Mouse (Mus musculus): ENCODE measurements around the gene Fuca2. TPM values are rescaled to one million over a fixed set of nuclear protein-coding genes. Genes with fewer than 3 reads are reported as not detected.
A peak's percentile ranks its signal among the peaks of the same experiment; 100 is the strongest.

Gene Fuca2
- polyA plus RNA-seq, 1 experiment from 2014 or later: 48.9 TPM

DNA sequence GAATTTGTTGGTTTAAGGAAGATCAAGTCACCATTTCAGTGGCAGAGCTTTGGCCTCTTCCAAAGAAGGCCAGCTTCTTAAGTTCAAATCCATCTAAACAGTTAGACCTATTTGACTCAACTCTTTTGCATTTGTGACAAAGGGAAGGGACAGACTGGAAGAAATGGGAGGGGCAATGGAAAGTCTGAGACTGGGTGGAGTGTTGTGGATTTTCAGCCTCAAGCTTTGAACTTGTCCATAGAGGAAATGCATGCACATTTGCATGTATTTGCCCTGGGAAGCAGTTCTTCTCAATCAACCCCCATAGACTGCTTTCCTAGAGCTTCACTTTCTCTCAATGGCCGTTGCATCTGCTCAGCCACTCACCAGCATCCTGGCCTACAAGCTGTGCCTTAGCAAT is 55.0 kb downstream of the Fuca2 start:
- no peak for TF ChIP-seq CTCF (IDR thresholded peaks at IDR 0.05; ENCODE audit: low read depth)
- DNase-seq: no peak
- Histone ChIP-seq H3K36me3 (ENCODE audit: insufficient read depth) (peaks cover 4% of the 10 kb centered on the region; the same call in 1 of the 2 replicates), H3K27ac (ENCODE audit: low read depth) (no peak overlapping the region), H3K4me2 (no peak overlapping the region), H3K4me1 (ENCODE audit: insufficient read depth) (no peaks in the 10 kb centered on the region; the same call in 1 of the 2 replicates), H3K27me3 (ENCODE audit: insufficient read depth, low read length) (no peaks in the 10 kb centered on the region), H3K9me3 (ENCODE audit: low read depth, low read length) (no peaks in the 10 kb centered on the region), H3K4me3 (ENCODE audit: low read depth, low read length) (no peak overlapping the region), H3K9ac (no peak overlapping the region)
- 97% methylated on average over 1 of the region's 1 CpGs for WGBS
- ATAC-seq (ENCODE audit: insufficient read depth): no peak

DNA sequence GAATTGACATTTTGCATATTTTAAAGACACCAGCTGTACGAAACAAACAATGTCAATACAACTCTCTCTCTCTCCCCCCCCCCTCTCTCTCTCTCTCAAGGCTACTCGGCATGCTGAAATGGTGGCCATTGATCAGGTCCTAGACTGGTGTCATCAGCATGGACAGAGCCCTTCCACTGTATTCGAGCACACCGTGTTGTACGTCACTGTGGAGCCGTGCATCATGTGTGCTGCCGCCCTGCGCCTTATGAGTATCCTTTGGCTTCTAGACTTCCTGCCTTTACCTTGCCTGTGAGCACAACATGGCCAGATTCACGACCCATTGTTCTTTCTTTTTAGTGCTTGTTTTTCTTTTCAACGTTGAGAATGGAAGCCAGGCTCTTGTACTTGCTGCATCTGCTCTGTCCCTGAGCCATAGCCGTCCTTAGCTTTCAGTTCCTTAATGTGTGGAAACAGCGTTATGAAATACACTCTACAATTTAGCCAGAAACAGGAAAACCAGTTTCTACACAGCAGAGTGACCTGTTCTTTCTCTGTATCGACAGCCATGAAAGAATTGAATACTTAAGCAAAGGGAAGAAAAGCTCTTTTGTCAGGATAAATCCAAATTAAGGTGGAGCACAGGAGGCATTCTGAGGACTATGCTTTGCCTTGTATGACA is 60.8 kb downstream of the Fuca2 start:
- peaks cover 18% of the 10 kb centered on the region; the same call in 1 of the 2 replicates for H3K36me3 ChIP-seq (ENCODE audit: insufficient read depth)
- no peaks in the 10 kb centered on the region for H3K9me3 ChIP-seq (ENCODE audit: low read depth, low read length)
- no peaks in the 10 kb centered on the region for H3K27me3 ChIP-seq (ENCODE audit: insufficient read depth, low read length)
- no peak for DNase-seq
- no peaks in the 10 kb centered on the region for H3K4me1 ChIP-seq (ENCODE audit: insufficient read depth)
- no peak overlapping the region for H3K4me3 ChIP-seq (ENCODE audit: low read depth, low read length)
- 88% methylated on average over 13 of the region's 13 CpGs for WGBS
- no peak for TF ChIP-seq CTCF (IDR thresholded peaks at IDR 0.05; ENCODE audit: low read depth)
- ATAC-seq (ENCODE audit: insufficient read depth): no peak
- no peak overlapping the region for H3K27ac ChIP-seq (ENCODE audit: low read depth)
- H3K9ac ChIP-seq: no peak overlapping the region
- H3K4me2 ChIP-seq: no peak overlapping the region

DNA sequence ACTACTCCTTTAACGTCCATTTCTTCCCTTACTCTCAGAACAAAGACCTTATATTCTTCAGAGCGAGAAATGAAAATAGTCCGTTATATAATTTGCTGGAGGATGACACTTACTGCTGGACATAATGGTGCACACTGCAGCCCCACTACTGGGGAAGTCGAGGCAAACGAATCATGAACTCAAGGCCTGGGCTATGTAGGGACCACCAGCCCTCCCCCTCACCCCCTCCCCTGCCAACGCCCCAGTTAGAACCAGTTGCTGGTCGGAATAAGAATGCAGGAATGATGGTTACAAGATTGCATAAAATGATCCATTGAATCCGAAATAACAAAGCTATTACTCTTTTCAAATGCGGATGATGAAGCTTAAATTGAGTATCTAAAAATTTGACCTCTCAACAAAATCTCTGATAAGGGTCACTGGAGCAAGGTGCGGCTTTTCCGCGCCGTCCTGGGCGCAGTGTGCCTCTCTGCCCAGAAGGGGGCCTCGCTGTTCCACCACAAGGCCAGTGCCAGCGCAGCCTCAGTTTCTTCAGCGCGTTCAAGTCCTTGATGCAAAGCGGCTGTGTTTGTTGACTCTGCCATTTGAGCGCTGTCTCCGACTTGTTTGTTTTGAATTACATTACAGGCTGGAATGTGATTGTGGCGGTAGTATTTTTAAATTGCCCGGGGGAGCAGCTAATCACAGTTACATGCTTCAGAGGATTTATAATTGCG is 65.2 kb downstream of the Fuca2 start:
- 24% methylated on average over 24 of the region's 24 CpGs for WGBS
- Histone ChIP-seq H3K9ac (no peak overlapping the region), H3K36me3 (ENCODE audit: insufficient read depth) (peaks cover 13% of the 10 kb centered on the region; the same call in 1 of the 2 replicates), H3K27ac (ENCODE audit: low read depth) (no peak overlapping the region), H3K4me2 (peak overlapping the region; percentile 56), H3K4me3 (ENCODE audit: low read depth, low read length) (0 out of 2 replicates have a peak overlapping the region, but pooled peaks have one; percentile 8), H3K9me3 (ENCODE audit: low read depth, low read length) (no peaks in the 10 kb centered on the region), H3K27me3 (ENCODE audit: insufficient read depth, low read length) (no peaks in the 10 kb centered on the region), H3K4me1 (ENCODE audit: insufficient read depth) (no peaks in the 10 kb centered on the region)
- peak; percentile 95 for TF ChIP-seq CTCF (IDR thresholded peaks at IDR 0.05; ENCODE audit: low read depth)
- DNase-seq: peak; percentile 86
- ATAC-seq (ENCODE audit: insufficient read depth): peak; percentile 74; the same call in 1 of the 2 replicates

DNA sequence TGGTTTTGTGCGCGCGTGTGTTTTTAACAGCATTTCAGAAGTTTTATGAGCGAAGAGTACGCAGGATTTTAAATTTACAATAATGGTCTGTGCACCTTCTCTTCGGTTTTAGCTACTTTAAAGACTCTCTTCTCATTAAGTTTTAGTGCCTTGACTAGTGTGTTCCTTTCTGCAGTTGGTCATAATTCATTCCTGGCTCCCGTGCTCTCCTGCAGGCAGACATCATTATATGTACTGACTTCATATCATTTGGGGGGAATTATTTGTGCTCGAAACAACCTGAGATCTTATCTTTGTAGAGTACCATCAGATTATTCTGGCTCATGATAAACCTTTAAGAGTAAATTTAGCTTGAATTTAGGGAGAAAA is 65.7 kb downstream of the Fuca2 start:
- WGBS: 45% methylated on average over 8 of the region's 8 CpGs
- Histone ChIP-seq H3K9ac (no peak overlapping the region), H3K4me3 (ENCODE audit: low read depth, low read length) (0 out of 2 replicates have a peak overlapping the region, but pooled peaks have one; percentile 8), H3K4me2 (peak overlapping the region; percentile 56), H3K27me3 (ENCODE audit: insufficient read depth, low read length) (no peaks in the 10 kb centered on the region), H3K4me1 (ENCODE audit: insufficient read depth) (no peaks in the 10 kb centered on the region; the same call in 1 of the 2 replicates), H3K36me3 (ENCODE audit: insufficient read depth) (peaks cover 12% of the 10 kb centered on the region; the same call in 1 of the 2 replicates), H3K9me3 (ENCODE audit: low read depth, low read length) (no peaks in the 10 kb centered on the region), H3K27ac (ENCODE audit: low read depth) (no peak overlapping the region)
- ATAC-seq (ENCODE audit: insufficient read depth): no peak
- no peak for DNase-seq
- TF ChIP-seq CTCF (IDR thresholded peaks at IDR 0.05; ENCODE audit: low read depth): no peak

DNA sequence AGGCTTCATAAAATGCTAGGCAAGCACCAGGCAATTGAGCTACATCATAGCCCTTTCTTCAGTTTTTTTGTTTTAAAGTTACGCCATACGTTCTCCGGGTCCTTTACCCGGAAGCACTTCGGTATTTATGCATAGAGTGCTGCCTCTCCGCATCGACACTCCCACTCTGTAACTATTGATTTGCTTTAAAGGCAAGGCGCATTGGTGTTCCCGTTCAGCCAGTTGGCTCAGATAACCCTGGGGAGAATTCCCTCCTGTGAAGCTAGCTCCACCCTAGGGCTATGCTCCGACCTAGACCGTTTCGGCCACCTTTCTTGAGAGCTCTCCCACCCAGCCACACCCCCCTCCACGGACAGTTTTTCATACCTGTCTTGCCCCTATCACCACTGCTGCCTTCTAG is 67.1 kb downstream of the Fuca2 start:
- no peak overlapping the region for H3K27ac ChIP-seq (ENCODE audit: low read depth)
- H3K9ac ChIP-seq: no peak overlapping the region
- no peak for TF ChIP-seq CTCF (IDR thresholded peaks at IDR 0.05; ENCODE audit: low read depth)
- H3K9me3 ChIP-seq (ENCODE audit: low read depth, low read length): no peaks in the 10 kb centered on the region
- WGBS: 53% methylated on average over 13 of the region's 13 CpGs
- DNase-seq: no peak
- no peaks in the 10 kb centered on the region for H3K27me3 ChIP-seq (ENCODE audit: insufficient read depth, low read length)
- H3K4me3 ChIP-seq (ENCODE audit: low read depth, low read length): no peak overlapping the region
- no peaks in the 10 kb centered on the region; the same call in 1 of the 2 replicates for H3K4me1 ChIP-seq (ENCODE audit: insufficient read depth)
- 0 out of 2 replicates have a peak, but pooled peaks cover 4% of the 10 kb centered on the region for H3K36me3 ChIP-seq (ENCODE audit: insufficient read depth)
- no peak overlapping the region for H3K4me2 ChIP-seq
- ATAC-seq (ENCODE audit: insufficient read depth): no peak

Other genes starting within 250 kb of the Fuca2 start
- 40.7 and 42.2 TPM in 2 replicates for gene Phactr2, start 25.1 kb upstream of the Fuca2 start, polyA plus RNA-seq (2014; fragmentation: Nextera tagmentation; extraction: Ambion mirVana)
- 6.1 and 6.6 TPM in 2 replicates for gene Adat2, start 53.4 kb downstream of the Fuca2 start, polyA plus RNA-seq (2014; fragmentation: Nextera tagmentation; extraction: Ambion mirVana)
- gene Pex3, start 53.6 kb downstream of the Fuca2 start, polyA plus RNA-seq (2014; fragmentation: Nextera tagmentation; extraction: Ambion mirVana): 26.8 and 27.6 TPM in 2 replicates